Mouse (Mus musculus) MEL (cell line): ENCODE results near the gene Znrf1. TPM values are rescaled to one million over a fixed set of nuclear protein-coding genes. Genes with fewer than 3 reads are reported as not detected.

Experiments used
- DNase-seq: peaks from one replicate; pipeline ENCODE4 v3.0.0; 2011; ENCODE audit warnings: low read depth, low spot score
- H3K27ac ChIP-seq: 2 replicates; pipeline ENCODE4 v1.5.1; 2012; ENCODE audit warnings: low read depth, mild to moderate bottlenecking, control low read depth, low read length, moderate library complexity; ENCODE audit not compliant: control insufficient read depth
- H3K27me3 ChIP-seq, 2 experiments: fragments of 150-350 bp in 1 of 2; sonication (generic) in 1 of 2; 2 replicates each; pipeline ENCODE4 v1.6.1; 2012; ENCODE audit warnings: low read length in 2 of 2, mild to moderate bottlenecking in 2 of 2, improper control_type of control experiment in 1 of 2, moderate library complexity in 1 of 2; ENCODE audit not compliant: insufficient read depth in 2 of 2, control insufficient read depth in 1 of 2
- H3K36me3 ChIP-seq, 2 experiments: 2 replicates each; pipeline ENCODE4 v1.6.1; 2012 to 2014; ENCODE audit warnings: low read length in 2 of 2, improper control_type of control experiment in 1 of 2, inconsistent platforms in 1 of 2, mild to moderate bottlenecking in 1 of 2; ENCODE audit not compliant: insufficient read depth in 2 of 2, control insufficient read depth in 1 of 2
- H3K4me1 ChIP-seq, 2 experiments: fragments of 150-350 bp in 1 of 2; sonication (generic) in 1 of 2; 2 replicates each; pipeline ENCODE4 v1.6.1; 2012; ENCODE audit warnings: low read length in 2 of 2, improper control_type of control experiment in 1 of 2, mild to moderate bottlenecking in 1 of 2; ENCODE audit not compliant: insufficient read depth in 2 of 2, control insufficient read depth in 1 of 2
- H3K4me3 ChIP-seq, 2 experiments: fragments of 150-350 bp in 1 of 2; sonication (generic) in 1 of 2; 2 replicates each; pipeline ENCODE4 v1.5.1; 2012; ENCODE audit warnings: low read depth in 2 of 2, low read length in 2 of 2, mild to moderate bottlenecking in 2 of 2, moderate library complexity in 2 of 2, control low read depth in 1 of 2, improper control_type of control experiment in 1 of 2; ENCODE audit not compliant: control insufficient read depth in 1 of 2, insufficient read depth in 1 of 2
- H3K79me2 ChIP-seq: 2 replicates; pipeline ENCODE4 v1.6.1; 2012; ENCODE audit warnings: mild to moderate bottlenecking, low read length, moderate library complexity; ENCODE audit not compliant: control insufficient read depth, poor library complexity, insufficient read depth
- H3K9ac ChIP-seq: 2 replicates; pipeline ENCODE4 v1.6.1; 2012; ENCODE audit warnings: low read depth, mild to moderate bottlenecking, control low read depth, low read length, moderate library complexity; ENCODE audit not compliant: control insufficient read depth, poor library complexity, severe bottlenecking
- H3K9me3 ChIP-seq: fragments of 150-350 bp; sonication (generic); replicated peaks from 2 replicates; pipeline ENCODE4 v1.6.1; 2012; ENCODE audit warnings: mild to moderate bottlenecking, low read length, improper control_type of control experiment, moderate library complexity; ENCODE audit not compliant: insufficient read depth
- BHLHE40 ChIP-seq: IDR thresholded peaks from 2 replicates; pipeline ENCODE4 v1.6.1; 2012; ENCODE audit warnings: low read depth, mild to moderate bottlenecking, inconsistent platforms, low read length, improper control_type of control experiment, borderline replicate concordance
- E2F4 ChIP-seq: IDR thresholded peaks from 2 replicates; pipeline ENCODE4 v1.6.1; 2011; ENCODE audit warnings: low read depth, low read length, improper control_type of control experiment, borderline replicate concordance
- ELF1 ChIP-seq: IDR thresholded peaks from 2 replicates; pipeline ENCODE4 v1.6.1; 2014; ENCODE audit warnings: low read depth, mild to moderate bottlenecking, inconsistent platforms, low read length, improper control_type of control experiment, moderate library complexity
- EP300 ChIP-seq, 2 experiments: IDR thresholded peaks; 2 replicates each; pipeline ENCODE4 v1.6.1; 2011; ENCODE audit warnings: improper control_type of control experiment in 2 of 2, low read length in 2 of 2, low read depth in 1 of 2, mild to moderate bottlenecking in 1 of 2
- GATA1 ChIP-seq: IDR thresholded peaks from 2 replicates; pipeline ENCODE4 v1.6.1; 2011; ENCODE audit warnings: low read depth, low read length, improper control_type of control experiment
- HCFC1 ChIP-seq: IDR thresholded peaks from 2 replicates; pipeline ENCODE4 v1.6.1; 2012; ENCODE audit warnings: low read depth, mild to moderate bottlenecking, inconsistent platforms, low read length, improper control_type of control experiment, moderate library complexity
- MAFK ChIP-seq: IDR thresholded peaks from 2 replicates; pipeline ENCODE4 v1.6.1; 2011; ENCODE audit warnings: low read depth, mild to moderate bottlenecking, low read length, improper control_type of control experiment, borderline replicate concordance
- MAZ ChIP-seq: IDR thresholded peaks from 2 replicates; pipeline ENCODE4 v1.6.1; 2012; ENCODE audit warnings: low read depth, mild to moderate bottlenecking, inconsistent platforms, low read length, improper control_type of control experiment
- MEF2A ChIP-seq: IDR thresholded peaks from 2 replicates; pipeline ENCODE4 v1.6.1; 2014; ENCODE audit warnings: low read depth, mild to moderate bottlenecking, inconsistent platforms, low read length, improper control_type of control experiment; ENCODE audit not compliant: poor library complexity, insufficient replicate concordance, severe bottlenecking; ENCODE audit errors: extremely low read depth
- MXI1 ChIP-seq: IDR thresholded peaks from 2 replicates; pipeline ENCODE4 v1.6.1; 2011; ENCODE audit warnings: mild to moderate bottlenecking, low read depth, low read length, improper control_type of control experiment
- MYB ChIP-seq: IDR thresholded peaks from 2 replicates; pipeline ENCODE4 v1.6.1; 2011; ENCODE audit warnings: mild to moderate bottlenecking, low read depth, low read length, improper control_type of control experiment
- NELFE ChIP-seq: IDR thresholded peaks from 2 replicates; pipeline ENCODE4 v1.6.1; 2011; ENCODE audit warnings: low read depth, low read length, improper control_type of control experiment
- NRF1 ChIP-seq: IDR thresholded peaks from 2 replicates; pipeline ENCODE4 v1.6.1; 2014; ENCODE audit warnings: low read depth, mild to moderate bottlenecking, inconsistent platforms, low read length, improper control_type of control experiment, moderate library complexity; ENCODE audit not compliant: poor library complexity, insufficient read depth, severe bottlenecking
- POLR2AphosphoS5 ChIP-seq: IDR thresholded peaks from 2 replicates; pipeline ENCODE4 v1.6.1; 2012; ENCODE audit warnings: low read depth, borderline replicate concordance, mild to moderate bottlenecking, inconsistent platforms, low read length, moderate library complexity, mixed read lengths
- RAD21 ChIP-seq: IDR thresholded peaks from 2 replicates; pipeline ENCODE4 v1.6.1; 2011; ENCODE audit warnings: mild to moderate bottlenecking, low read depth, low read length, improper control_type of control experiment
- SMC3 ChIP-seq: IDR thresholded peaks from 2 replicates; pipeline ENCODE4 v1.6.1; 2011; ENCODE audit warnings: low read depth, low read length, improper control_type of control experiment
- TBP ChIP-seq: IDR thresholded peaks from 2 replicates; pipeline ENCODE4 v1.8.0; 2011; ENCODE audit warnings: low read depth, low read length, improper control_type of control experiment
- TCF12 ChIP-seq: IDR thresholded peaks from 2 replicates; pipeline ENCODE4 v1.6.1; 2014; ENCODE audit warnings: low read depth, mild to moderate bottlenecking, inconsistent platforms, low read length, improper control_type of control experiment, moderate library complexity
- UBTF ChIP-seq: IDR thresholded peaks from 2 replicates; pipeline ENCODE4 v1.6.1; 2012; ENCODE audit warnings: low read depth, mild to moderate bottlenecking, inconsistent platforms, low read length, improper control_type of control experiment, moderate library complexity, borderline replicate concordance; ENCODE audit not compliant: insufficient read depth
- USF1 ChIP-seq: IDR thresholded peaks from 2 replicates; pipeline ENCODE4 v1.6.1; 2014; ENCODE audit warnings: low read depth, mild to moderate bottlenecking, inconsistent platforms, low read length, improper control_type of control experiment, moderate library complexity
- ZMIZ1 ChIP-seq: IDR thresholded peaks from 2 replicates; pipeline ENCODE4 v1.6.1; 2012; ENCODE audit warnings: low read depth, mild to moderate bottlenecking, inconsistent platforms, low read length, improper control_type of control experiment, moderate library complexity
- ZNF384 ChIP-seq: IDR thresholded peaks from 2 replicates; pipeline ENCODE4 v1.6.1; 2012; ENCODE audit warnings: low read depth, mild to moderate bottlenecking, inconsistent platforms, low read length, improper control_type of control experiment
- polyA plus RNA-seq, 2 experiments: library from polyadenylated mRNA; stranded (reverse) in 1 of 2; unstranded in 1 of 2; fragments of >175 nt in 1 of 2; fragments of >200 nt in 1 of 2; gene quantifications; 2 replicates each; pipeline versions ENCODE4 v1.2.1 to v1.2.4; 2012; ENCODE audit warnings: low replicate concordance in 2 of 2, low read depth in 1 of 2; ENCODE audit not compliant: insufficient read length in 2 of 2, insufficient read depth in 1 of 2, missing spikeins in 1 of 2
- total RNA-seq: library from RNA; depleted of rRNA; stranded (reverse); fragments of 300-350 nt; gene quantifications from 2 replicates; pipeline ENCODE4 v1.2.3, GENCODE M21; 2012

Znrf1 gene
- total and polyA plus RNA-seq, 3 experiments, result 18.4 to 36.0 TPM; not detected in 1

- Histone ChIP-seq H3K27ac (no peak overlapping the region), H3K79me2 (peaks cover 21% of the 10 kb centered on the region), H3K4me3 (no peak overlapping the region), H3K9me3 (no peaks in the 10 kb centered on the region), H3K4me1 (peaks cover 1 to 12% of the 10 kb centered on the region in 2 experiments; a peak in 3 of 4 replicates), H3K9ac (no peak overlapping the region)
- DNase-seq, result no peak
- TF ChIP-seq NELFE (no peak), TBP (no peak), NRF1 (no peak), EP300 (IDR thresholded peaks at IDR 0.05; ENCODE audit: low read depth in 1 of 2, low read length in 2 of 2) (no peak), ZMIZ1 (no peak), RAD21 (no peak), E2F4 (no peak), POLR2AphosphoS5 (no peak), SMC3 (no peak), GATA1 (no peak), TCF12 (no peak), MAFK (no peak), ZNF384 (no peak), BHLHE40 (no peak), MAZ (no peak)
- TF ChIP-seq, all 39 proteins: peak for 0
- Histone ChIP-seq H3K36me3 (peaks cover 0 to 7% of the 10 kb centered on the region in 2 experiments; a peak in 2 of 4 replicates), H3K27me3 (no peaks in the 10 kb centered on the region)
These were observed 2.4 kb upstream of the Znrf1 start for GRCm38 (mm10) chr8:111533503-111533902.

- Histone ChIP-seq H3K4me1 (peaks cover 1 to 18% of the 10 kb centered on the region in 2 experiments), H3K36me3 (peaks cover 0 to 11% of the 10 kb centered on the region in 2 experiments; a peak in 2 of 4 replicates), H3K79me2 (peaks cover 35% of the 10 kb centered on the region), H3K9ac (peak overlapping the region; percentile 93), H3K27me3 (no peaks in the 10 kb centered on the region), H3K9me3 (no peaks in the 10 kb centered on the region), H3K27ac (no peak overlapping the region), H3K4me3 (peak overlapping the region in 1 of 2 experiments; percentile 19; a peak in 1 of 4 replicates)
- TF ChIP-seq POLR2AphosphoS5, result no peak
- TF ChIP-seq UBTF, result no peak
- TF ChIP-seq SMC3, result no peak
- no peak for TF ChIP-seq HCFC1
- no peak for TF ChIP-seq MYB
- no peak for TF ChIP-seq MEF2A
- no peak for TF ChIP-seq ELF1
- no peak for TF ChIP-seq USF1
- TF ChIP-seq TBP, result no peak
- TF ChIP-seq MXI1, result no peak
- no peak for TF ChIP-seq ZNF384
- no peak for DNase-seq
These were observed 406 bp upstream of the Znrf1 start for GRCm38 (mm10) chr8:111535491-111535890.
